Mouse (Mus musculus) intestine, embryonic 16.5 days (tissue): ENCODE results near the gene Acot3. TPM values are rescaled to one million over a fixed set of nuclear protein-coding genes. Genes with fewer than 3 reads are reported as not detected.

Experiments
- ATAC-seq: fragments of 200-750 bp; cut with Nextera tagmentation; 2 replicates; pipeline ENCODE4 v1.8.0; 2017; ENCODE audit warnings: moderate TSS enrichment, moderate library complexity
- H3K27ac ChIP-seq: fragments of 300-500 bp; sonication (generic); 2 replicates; pipeline ENCODE4 v1.5.1; 2014; ENCODE audit warnings: mild to moderate bottlenecking, low read length
- H3K27me3 ChIP-seq: fragments of 300-500 bp; sonication (generic); replicated peaks from 2 replicates; pipeline ENCODE4 v1.6.1; 2014; ENCODE audit warnings: low read length, control low read depth, mixed read lengths; ENCODE audit not compliant: control insufficient read depth, insufficient read depth
- H3K36me3 ChIP-seq: fragments of 300-500 bp; sonication (generic); 2 replicates; pipeline ENCODE4 v1.6.1; 2014; ENCODE audit warnings: low read length, control low read depth; ENCODE audit not compliant: control insufficient read depth, insufficient read depth
- H3K4me1 ChIP-seq: fragments of 300-500 bp; sonication (generic); 2 replicates; pipeline ENCODE4 v1.6.1; 2014; ENCODE audit warnings: low read length, control low read depth, mixed read lengths; ENCODE audit not compliant: control insufficient read depth, insufficient read depth
- H3K4me2 ChIP-seq: fragments of 300-500 bp; sonication (generic); 2 replicates; pipeline ENCODE4 v1.6.1; 2014; ENCODE audit warnings: low read depth, low read length, control low read depth
- H3K4me3 ChIP-seq: fragments of 300-500 bp; sonication (generic); 2 replicates; pipeline ENCODE4 v1.5.1; 2014; ENCODE audit warnings: mild to moderate bottlenecking, low read length
- H3K9ac ChIP-seq: fragments of 300-500 bp; sonication (generic); 2 replicates; pipeline ENCODE4 v1.6.1; 2014; ENCODE audit warnings: low read depth, low read length
- H3K9me3 ChIP-seq: fragments of 300-500 bp; sonication (generic); 2 replicates; pipeline ENCODE4 v1.6.1; 2016; ENCODE audit warnings: low read length, control low read depth; ENCODE audit not compliant: control insufficient read depth
- WGBS: fragments of 180-500 bp; shearing (Covaris S2); extraction: QIAGEN DNeasy Blood & Tissue Kit; methylation state at CpG from one replicate; pipeline ENCODE4 v1.1.7; 2014; 5-methylcytosine and 5-hydroxymethylcytosine counted together
- polyA plus RNA-seq: library from polyadenylated mRNA; unstranded; fragments of >200 nt; fragmentation: Nextera tagmentation; extraction: Ambion mirVana; gene quantifications from 2 replicates; pipeline ENCODE4 v1.2.1, GENCODE M21; 2015

Gene Acot3
- polyA plus RNA-seq, 1 experiment from 2014 or later: 7.0 TPM

GRCm38 (mm10) chr12:84053679-84054391 lies 1.9 kb downstream of the Acot3 start:
- Histone ChIP-seq H3K4me3 (peak overlapping the region; percentile 52), H3K36me3 (no peaks in the 10 kb centered on the region), H3K4me1 (peaks cover 3% of the 10 kb centered on the region; the same call in 1 of the 2 replicates), H3K27ac (no peak overlapping the region), H3K4me2 (peak overlapping the region; percentile 88), H3K27me3 (no peaks in the 10 kb centered on the region; the same call in 1 of the 2 replicates), H3K9me3 (no peaks in the 10 kb centered on the region), H3K9ac (peak overlapping the region; percentile 69)
- ATAC-seq: peak; percentile 72
- WGBS: 3% methylated on average over 38 of the region's 46 CpGs

- Histone ChIP-seq H3K4me1 (no peaks in the 10 kb centered on the region), H3K27me3 (no peaks in the 10 kb centered on the region), H3K9me3 (peaks cover 3% of the 10 kb centered on the region; the same call in 1 of the 2 replicates), H3K4me3 (no peak overlapping the region), H3K36me3 (no peaks in the 10 kb centered on the region), H3K27ac (no peak overlapping the region), H3K9ac (no peak overlapping the region), H3K4me2 (no peak overlapping the region)
- WGBS: 32% methylated on average over 2 of the region's 2 CpGs
- ATAC-seq: no peak
Observed at GRCm38 (mm10) chr12:84060946-84061345, 9.0 kb downstream of the Acot3 start.

GRCm38 (mm10) chr12:84062336-84062735 lies 10.4 kb downstream of the Acot3 start:
- 91% methylated on average over 20 of the region's 20 CpGs for WGBS
- no peaks in the 10 kb centered on the region for H3K4me1 ChIP-seq

GRCm38 (mm10) chr12:84063228-84063627 lies 11.3 kb downstream of the Acot3 start:
- peaks cover 3% of the 10 kb centered on the region; the same call in 1 of the 2 replicates for H3K9me3 ChIP-seq
- no peak for ATAC-seq
- H3K4me1 ChIP-seq: no peaks in the 10 kb centered on the region
- no peak overlapping the region for H3K27ac ChIP-seq
- no peak overlapping the region for H3K4me2 ChIP-seq
- H3K27me3 ChIP-seq: no peaks in the 10 kb centered on the region
- WGBS: 75% methylated on average over 5 of the region's 5 CpGs
- no peak overlapping the region for H3K4me3 ChIP-seq
- H3K9ac ChIP-seq: no peak overlapping the region
- no peaks in the 10 kb centered on the region for H3K36me3 ChIP-seq

More at GRCm38 (mm10) chr12:84062336-84062735, 10.4 kb downstream of the Acot3 start:
- ATAC-seq: no peak
- H3K4me2 ChIP-seq: no peak overlapping the region
- H3K9me3 ChIP-seq: peaks cover 3% of the 10 kb centered on the region; the same call in 1 of the 2 replicates
- no peaks in the 10 kb centered on the region for H3K27me3 ChIP-seq
- H3K27ac ChIP-seq: no peak overlapping the region
- no peak overlapping the region for H3K4me3 ChIP-seq
- H3K36me3 ChIP-seq: no peaks in the 10 kb centered on the region
- H3K9ac ChIP-seq: no peak overlapping the region

GRCm38 (mm10) chr12:84063833-84064232 lies 11.9 kb downstream of the Acot3 start:
- Histone ChIP-seq H3K4me2 (no peak overlapping the region), H3K27me3 (no peaks in the 10 kb centered on the region), H3K9me3 (peaks cover 3% of the 10 kb centered on the region; the same call in 1 of the 2 replicates), H3K4me3 (no peak overlapping the region), H3K27ac (no peak overlapping the region), H3K36me3 (no peaks in the 10 kb centered on the region), H3K4me1 (no peaks in the 10 kb centered on the region), H3K9ac (no peak overlapping the region)
- no peak for ATAC-seq
- WGBS: 61% methylated on average over 2 of the region's 2 CpGs

GRCm38 (mm10) chr12:84064621-84065020 lies 12.7 kb downstream of the Acot3 start:
- Histone ChIP-seq H3K27me3 (no peaks in the 10 kb centered on the region), H3K9me3 (peaks cover 3% of the 10 kb centered on the region; the same call in 1 of the 2 replicates), H3K4me2 (no peak overlapping the region), H3K4me3 (no peak overlapping the region), H3K4me1 (no peaks in the 10 kb centered on the region), H3K9ac (no peak overlapping the region), H3K36me3 (no peaks in the 10 kb centered on the region), H3K27ac (no peak overlapping the region)
- WGBS: 73% methylated on average over 8 of the region's 8 CpGs
- no peak for ATAC-seq

GRCm38 (mm10) chr12:84067752-84068151 lies 15.8 kb downstream of the Acot3 start:
- Histone ChIP-seq H3K27me3 (no peaks in the 10 kb centered on the region), H3K27ac (no peak overlapping the region), H3K9me3 (peaks cover 3% of the 10 kb centered on the region; the same call in 1 of the 2 replicates), H3K4me1 (no peaks in the 10 kb centered on the region), H3K36me3 (no peaks in the 10 kb centered on the region), H3K4me3 (no peak overlapping the region), H3K9ac (no peak overlapping the region), H3K4me2 (no peak overlapping the region)
- no peak for ATAC-seq
- 78% methylated on average over 4 of the region's 4 CpGs for WGBS

- Histone ChIP-seq H3K27ac (no peak overlapping the region), H3K4me1 (no peaks in the 10 kb centered on the region), H3K4me3 (no peak overlapping the region), H3K4me2 (no peak overlapping the region), H3K36me3 (no peaks in the 10 kb centered on the region), H3K9me3 (no peaks in the 10 kb centered on the region), H3K9ac (no peak overlapping the region), H3K27me3 (no peaks in the 10 kb centered on the region)
- WGBS: 69% methylated on average over 8 of the region's 8 CpGs
- ATAC-seq: no peak
Observed at GRCm38 (mm10) chr12:84068296-84068695, 16.4 kb downstream of the Acot3 start.

- H3K4me2 ChIP-seq: peak within 1 kb of the TSS; percentile 81
- peak within 1 kb of the TSS; percentile 61 for H3K9ac ChIP-seq
- no peak within 1 kb of the TSS for H3K27ac ChIP-seq
- no peaks in the 10 kb centered on the region for H3K4me1 ChIP-seq
- 43% methylated on average over 9 of the region's 9 CpGs for WGBS
- no peaks in the 10 kb centered on the region for H3K36me3 ChIP-seq
- peak within 1 kb of the TSS; percentile 47 for H3K4me3 ChIP-seq
- H3K27me3 ChIP-seq: no peaks in the 10 kb centered on the region
- H3K9me3 ChIP-seq: no peaks in the 10 kb centered on the region
- ATAC-seq: peak; percentile 62; the same call in 1 of the 2 replicates
Observed at GRCm38 (mm10) chr12:84068986-84069385, 17.0 kb downstream of the Acot3 start, which contains the start of gene Acot5. TSS of gene Acot5 (plus strand) at chr12:84069325.
